Mouse (Mus musculus) hematopoietic stem cell, adult 5-6 weeks (primary cell): Measurements from ENCODE around the gene Nipal3. TPM values are rescaled to one million over a fixed set of nuclear protein-coding genes. Genes with fewer than 3 reads are reported as not detected.

Experiments used
- ATAC-seq, 2 experiments: fragments of 125-278 bp in 1 of 2; replicated peaks in 1 of 2; 2 replicates each; pipeline ENCODE4 v1.8.0; 2016 to 2017; ENCODE audit warnings: inconsistent platforms in 2 of 2, mild to moderate bottlenecking in 2 of 2, moderate number of reproducible peaks in 2 of 2, low read depth in 1 of 2, moderate TSS enrichment in 1 of 2; ENCODE audit not compliant: low FRiP score in 2 of 2, poor library complexity in 2 of 2, severe bottlenecking in 2 of 2, insufficient read depth in 1 of 2, low TSS enrichment in 1 of 2
- total RNA-seq: library from RNA; stranded (forward); fragments of 172-1452, 232-1000 nt; gene quantifications from 2 replicates; pipeline ENCODE4 v1.2.3, GENCODE M21; 2017

Nipal3 gene
- total RNA-seq = 20.1 and 37.6 TPM in 2 replicates

DNA sequence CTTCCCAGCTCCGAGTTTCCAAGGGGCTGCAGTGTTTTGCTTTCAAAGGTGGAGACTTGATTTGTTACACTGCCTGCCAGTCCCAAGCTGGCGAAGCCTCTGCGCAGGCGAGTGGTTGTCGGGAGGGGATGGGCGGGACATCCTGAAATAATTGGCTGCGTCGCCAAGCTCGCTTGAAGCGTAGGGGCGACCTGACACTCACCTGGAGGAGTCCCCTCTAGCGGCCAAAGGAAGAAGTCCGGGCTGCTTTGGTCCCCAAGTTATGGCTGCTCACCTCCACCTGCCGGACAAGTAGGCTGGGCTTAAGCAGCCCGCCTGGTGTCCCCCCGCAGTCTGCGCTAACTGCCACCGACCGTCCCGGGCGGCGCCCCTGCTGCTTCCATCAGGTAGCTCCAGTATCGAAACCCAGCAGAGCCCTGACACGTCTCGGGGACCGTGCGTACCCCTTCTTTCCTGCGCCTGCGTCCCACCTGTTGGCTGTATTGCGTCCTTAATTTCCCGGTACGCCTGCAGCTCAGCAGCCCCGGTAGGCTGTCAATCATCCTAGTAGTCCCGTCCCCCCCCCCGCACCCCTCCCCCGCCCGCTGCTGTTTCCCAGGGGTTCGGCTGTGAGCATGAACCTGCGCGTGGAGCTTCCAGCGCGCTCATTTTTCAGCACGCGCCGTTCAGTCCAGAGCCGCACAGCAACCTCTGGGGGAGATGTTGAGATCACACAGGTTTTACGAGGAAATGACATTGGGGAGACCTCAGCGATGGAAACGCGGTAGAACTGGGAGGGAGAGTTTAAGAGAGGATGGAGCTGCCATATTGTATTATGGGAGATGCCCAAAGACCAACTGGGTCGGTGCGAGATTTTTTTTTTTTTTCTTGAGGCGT lies at the start of gene Nipal3, which contains the start of gene Stpg1:
Gene Nipal3 (minus strand): TSS at position 518 of the 876 bp plus-strand sequence.
Gene Stpg1 (plus strand): TSS at position 270 of the 876 bp plus-strand sequence.
- peak; percentile 97 to 98 for ATAC-seq

DNA sequence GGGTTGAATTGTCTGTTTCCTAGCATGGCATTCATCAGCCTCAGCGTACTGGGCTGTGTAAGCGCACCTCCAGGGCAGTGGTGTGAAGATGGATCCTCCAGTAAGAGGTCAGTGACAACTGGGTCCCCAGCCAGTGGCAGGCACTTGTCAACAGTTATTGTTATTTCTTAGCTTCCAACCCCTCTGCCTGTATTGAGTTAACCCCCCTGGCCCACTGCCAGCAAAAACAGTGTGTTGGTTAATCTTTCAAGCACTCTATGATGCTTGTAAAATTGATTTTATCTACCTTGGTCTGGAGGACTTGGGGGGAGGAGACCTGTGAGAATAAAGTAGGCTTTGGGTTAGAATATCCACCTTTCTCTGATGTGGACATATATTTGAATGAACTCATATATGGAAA lies 49.4 kb upstream of the Nipal3 start:
- ATAC-seq = no peak

DNA sequence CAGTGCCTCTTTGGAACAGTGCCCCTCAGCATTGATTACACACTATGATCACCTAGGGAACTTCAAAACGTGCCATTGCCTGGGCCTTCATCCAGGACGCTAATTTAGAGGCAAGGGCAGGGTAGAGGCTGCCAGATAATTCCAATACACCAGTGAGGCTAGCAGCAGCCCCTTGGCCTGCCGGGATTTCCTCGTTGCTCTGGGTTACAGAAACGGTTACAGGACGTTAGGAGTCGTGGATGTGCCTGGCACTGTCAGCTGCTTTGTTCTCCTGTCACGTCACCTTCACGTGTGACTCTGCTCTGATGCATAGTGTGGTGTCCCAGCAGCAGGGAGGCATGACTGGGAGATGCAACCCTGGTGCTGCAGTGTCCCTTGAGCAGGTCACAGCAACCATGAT lies 45.2 kb upstream of the Nipal3 start:
- ATAC-seq = no peak

DNA sequence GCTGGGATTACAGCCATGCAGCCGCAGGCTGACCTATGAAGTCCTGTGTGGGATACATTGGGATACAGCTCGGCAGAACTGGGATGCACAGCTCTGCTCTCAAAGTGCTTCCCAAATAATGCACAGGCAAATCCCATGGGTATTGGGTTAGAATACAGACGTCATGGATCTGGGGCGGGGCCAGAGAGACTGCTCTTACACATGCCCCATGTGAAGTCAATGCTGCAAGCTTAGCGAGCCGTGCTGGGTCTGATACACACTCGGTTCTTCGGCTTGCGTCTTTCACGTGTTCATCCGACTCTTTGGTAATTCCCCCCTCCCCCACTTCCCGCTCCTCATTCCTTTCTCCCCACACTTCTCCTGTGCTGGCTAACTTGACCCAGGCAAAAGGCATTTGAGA lies 44.2 kb upstream of the Nipal3 start:
- no peak for ATAC-seq

DNA sequence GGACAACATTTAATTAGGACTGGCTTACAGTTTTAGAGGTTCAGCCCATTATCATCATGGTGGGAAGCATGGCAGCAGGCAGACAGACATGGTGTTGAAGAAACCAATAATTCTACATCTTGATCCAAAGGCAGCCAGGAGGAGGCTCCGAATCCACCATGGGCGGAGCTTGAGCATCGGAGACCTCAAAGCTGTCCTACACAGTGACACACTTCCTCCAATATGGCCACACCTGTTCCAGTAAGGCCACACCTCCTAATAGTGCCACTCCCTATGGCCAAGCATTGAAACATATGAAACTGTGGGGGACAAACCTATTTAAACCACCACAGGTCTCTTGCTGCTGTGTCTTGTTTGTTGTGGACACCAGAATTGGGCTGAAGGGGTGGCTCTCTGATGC lies 40.2 kb upstream of the Nipal3 start:
- no peak for ATAC-seq

DNA sequence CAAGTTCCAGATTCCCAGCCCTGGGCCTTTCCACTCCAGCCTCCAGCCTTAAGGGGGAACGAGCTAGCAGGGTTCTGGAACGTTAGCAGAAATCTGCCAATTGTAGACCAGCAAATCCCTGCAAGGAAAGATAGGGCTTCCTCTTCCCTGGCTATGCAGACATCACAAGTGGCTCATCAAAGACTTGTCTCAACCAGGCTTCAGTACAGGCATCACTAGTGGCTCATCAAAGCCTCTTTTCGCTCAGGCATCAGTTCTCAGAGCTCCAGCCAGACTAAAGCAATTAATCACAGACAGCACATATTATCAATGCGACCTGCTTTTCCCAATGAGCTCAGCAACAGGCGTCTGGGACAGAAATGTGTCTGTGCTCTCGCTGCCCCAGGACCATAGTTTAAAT lies 38.2 kb upstream of the Nipal3 start:
- ATAC-seq = no peak

DNA sequence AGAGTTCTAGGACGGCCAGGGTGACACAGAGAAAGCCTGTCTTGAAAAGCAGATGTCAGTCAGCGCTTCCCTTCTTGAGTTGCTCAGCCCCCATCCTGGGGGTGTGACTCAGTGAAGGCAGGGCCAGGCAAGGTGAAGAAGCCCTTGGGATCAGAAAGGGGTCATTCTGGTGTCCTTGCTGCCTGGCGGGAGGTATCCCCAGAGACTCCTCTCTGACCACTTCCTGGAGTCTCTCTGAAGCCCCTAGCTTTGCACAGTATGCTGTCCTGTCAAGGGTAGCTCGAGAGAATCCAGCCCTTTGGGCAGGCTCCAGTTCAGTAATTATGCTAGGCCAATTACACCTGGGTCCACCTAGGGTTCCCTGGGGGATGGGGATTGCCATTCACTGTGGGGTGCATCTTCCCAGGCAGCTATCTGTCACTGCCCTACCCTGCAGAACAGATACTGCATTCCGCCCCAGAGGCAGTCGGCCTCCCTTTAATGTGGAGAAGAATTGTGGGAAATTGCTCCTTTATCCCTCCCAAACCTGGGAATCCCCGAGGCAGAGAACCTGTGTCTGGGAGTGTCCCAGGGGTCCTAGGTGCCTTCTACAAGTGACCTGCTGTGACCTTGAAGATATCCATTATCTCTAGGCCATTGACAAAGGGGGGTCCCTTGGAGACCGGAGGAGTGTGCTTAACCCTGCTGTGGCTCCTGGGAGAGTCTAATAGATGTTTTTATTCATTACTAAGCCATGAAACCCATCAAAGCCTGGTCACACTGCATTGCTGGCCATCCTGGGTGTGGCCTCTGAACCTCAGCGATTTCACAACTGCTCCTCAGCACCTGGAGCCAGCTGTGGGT lies 37.2 kb upstream of the Nipal3 start:
- ATAC-seq = no peak

DNA sequence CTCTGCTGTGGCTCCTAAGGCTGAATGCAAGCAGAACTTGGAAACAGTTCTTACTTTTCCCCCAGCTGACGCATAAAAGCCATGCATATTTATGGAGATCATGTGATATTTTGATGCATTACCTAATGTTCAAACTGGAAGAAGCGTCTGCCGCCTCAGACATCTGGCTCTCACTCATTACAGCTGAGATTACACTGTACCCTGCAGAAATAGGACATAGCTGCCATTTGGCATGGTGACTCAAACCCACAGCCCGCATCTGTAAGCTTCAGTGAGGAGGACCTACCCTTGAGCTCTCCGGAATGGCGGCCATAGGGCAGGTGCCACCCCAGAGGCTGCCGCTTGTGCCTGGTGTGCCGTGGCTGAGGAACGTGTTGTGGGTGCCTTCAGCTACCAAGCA lies 36.4 kb upstream of the Nipal3 start:
- ATAC-seq = no peak

DNA sequence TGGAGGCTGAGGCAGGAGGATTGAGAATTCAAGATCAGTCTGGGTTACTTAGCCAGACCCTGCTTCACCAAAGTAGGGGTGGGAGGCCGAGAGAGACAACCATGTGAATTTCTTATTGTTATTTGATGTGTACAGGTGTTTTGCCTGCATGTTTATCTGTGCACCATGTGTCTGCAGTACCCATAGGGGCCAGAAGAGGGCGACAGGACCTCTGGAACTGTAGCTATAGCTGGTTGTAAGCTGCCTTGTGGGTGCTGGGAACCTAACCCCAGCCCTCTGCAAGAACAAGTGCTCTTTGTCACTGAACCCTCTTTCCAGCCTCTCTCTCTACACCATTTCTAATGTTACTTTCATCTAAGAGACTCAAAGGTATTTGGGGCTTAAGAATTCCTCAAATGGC lies 35.4 kb upstream of the Nipal3 start:
- no peak for ATAC-seq

DNA sequence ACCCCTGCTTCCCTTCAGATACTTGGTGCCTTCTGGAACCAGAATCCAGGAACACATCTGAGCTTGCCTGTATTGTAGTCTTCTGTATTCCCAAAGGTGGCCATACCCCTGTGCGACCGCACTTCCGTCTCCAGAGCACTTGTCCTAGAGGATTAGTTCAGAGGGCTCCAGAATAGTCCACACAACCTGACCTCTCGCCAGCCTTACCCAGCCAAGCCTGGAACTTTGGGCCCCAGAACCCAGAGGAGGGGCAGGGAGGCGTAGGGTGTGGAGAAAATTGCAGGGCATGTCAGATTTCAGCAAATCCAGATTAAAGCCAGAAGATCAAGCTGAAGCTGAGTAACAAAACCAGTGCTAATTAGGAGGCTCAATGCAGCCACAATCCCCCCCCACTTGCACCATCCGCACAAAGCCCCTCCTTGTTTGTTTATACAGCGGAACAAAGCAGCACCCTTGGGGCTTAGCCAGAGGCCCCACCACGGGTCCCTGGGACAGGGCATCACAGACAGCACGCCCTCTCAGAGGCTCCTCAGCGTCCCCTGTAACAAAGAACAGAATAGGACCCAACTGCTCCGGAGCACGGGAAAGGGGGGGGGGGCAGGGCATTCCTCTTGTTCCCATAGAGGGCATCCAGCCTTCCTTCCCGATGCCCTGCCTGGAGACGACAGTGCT lies 31.3 kb upstream of the Nipal3 start:
- ATAC-seq = no peak

DNA sequence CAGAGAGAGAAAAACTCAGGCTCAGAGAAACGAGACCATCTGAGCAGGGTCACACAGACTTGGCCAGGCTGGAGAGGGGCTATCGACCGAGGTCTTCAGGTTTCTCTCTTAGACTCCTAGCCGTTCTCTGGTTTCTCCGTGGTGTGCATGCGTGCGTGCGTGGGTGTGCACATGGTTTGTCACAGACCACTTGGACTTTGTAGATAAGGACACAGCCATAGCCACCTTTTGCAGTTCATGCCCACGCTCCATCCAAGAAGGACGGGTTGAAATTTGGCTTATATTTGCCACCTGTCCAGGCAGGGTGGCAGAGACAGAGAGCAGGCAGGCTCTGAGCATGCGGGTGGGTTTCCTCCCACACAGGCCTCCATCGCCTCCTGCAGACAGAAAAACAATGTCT lies 30.2 kb upstream of the Nipal3 start:
- no peak for ATAC-seq

DNA sequence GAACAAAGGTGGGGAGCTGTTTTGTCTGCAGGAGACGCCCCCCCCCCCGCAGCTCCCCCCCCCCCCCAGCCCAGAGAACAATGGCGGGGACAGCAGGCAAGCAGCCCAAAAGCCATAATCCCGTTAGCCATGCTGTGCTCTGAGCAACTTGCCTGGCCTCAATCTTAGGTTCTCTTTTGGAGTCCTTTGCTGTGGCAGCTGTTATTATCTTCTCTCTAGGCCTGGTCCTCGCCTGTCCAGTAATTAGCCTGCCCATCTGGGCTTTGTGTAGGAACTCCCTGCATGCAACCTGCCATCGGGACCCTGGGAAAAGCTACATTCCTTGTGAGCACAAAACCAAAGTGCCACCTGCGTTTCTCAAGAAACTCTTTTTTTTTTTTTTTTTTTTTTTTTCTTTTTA lies 29.1 kb upstream of the Nipal3 start:
- ATAC-seq = no peak

DNA sequence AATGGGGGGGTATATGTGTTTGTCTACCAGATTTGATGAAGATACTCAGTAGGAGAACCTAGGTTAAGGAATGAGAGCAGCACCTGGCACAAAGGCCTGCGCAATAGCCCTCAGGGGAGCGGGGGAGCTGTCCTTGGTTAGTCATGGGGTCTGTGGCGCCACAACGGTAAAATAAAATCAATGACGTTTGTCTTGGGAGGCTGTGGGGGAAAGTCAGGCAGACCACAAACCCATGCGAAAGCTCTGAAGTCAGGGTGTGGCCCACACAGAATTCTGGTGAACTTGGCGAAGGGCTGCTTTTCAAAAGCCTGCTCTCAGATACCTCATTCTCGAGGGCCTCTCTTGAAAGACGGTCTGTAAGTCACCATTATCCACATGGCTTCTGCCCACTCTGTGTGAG lies 25.6 kb upstream of the Nipal3 start:
- no peak for ATAC-seq

DNA sequence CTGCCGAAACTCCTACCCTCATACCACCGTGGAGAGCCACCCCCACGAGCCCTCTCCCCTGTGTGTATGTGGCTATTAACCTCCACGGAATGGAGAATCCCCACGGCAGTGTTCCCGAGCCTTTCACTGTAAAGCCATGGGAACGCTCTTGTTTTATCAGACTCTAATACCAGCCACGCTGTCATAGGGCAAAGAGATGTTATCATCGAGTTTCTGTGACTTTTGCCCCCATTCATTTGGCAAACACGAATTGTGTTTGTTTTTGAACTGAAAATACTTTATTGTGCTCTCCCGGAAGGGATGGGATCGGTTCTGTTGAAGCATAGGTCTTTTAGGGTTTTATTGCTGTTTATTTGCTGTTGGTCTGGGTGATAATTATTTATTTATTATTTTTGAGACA lies 23.3 kb upstream of the Nipal3 start:
- ATAC-seq = no peak

DNA sequence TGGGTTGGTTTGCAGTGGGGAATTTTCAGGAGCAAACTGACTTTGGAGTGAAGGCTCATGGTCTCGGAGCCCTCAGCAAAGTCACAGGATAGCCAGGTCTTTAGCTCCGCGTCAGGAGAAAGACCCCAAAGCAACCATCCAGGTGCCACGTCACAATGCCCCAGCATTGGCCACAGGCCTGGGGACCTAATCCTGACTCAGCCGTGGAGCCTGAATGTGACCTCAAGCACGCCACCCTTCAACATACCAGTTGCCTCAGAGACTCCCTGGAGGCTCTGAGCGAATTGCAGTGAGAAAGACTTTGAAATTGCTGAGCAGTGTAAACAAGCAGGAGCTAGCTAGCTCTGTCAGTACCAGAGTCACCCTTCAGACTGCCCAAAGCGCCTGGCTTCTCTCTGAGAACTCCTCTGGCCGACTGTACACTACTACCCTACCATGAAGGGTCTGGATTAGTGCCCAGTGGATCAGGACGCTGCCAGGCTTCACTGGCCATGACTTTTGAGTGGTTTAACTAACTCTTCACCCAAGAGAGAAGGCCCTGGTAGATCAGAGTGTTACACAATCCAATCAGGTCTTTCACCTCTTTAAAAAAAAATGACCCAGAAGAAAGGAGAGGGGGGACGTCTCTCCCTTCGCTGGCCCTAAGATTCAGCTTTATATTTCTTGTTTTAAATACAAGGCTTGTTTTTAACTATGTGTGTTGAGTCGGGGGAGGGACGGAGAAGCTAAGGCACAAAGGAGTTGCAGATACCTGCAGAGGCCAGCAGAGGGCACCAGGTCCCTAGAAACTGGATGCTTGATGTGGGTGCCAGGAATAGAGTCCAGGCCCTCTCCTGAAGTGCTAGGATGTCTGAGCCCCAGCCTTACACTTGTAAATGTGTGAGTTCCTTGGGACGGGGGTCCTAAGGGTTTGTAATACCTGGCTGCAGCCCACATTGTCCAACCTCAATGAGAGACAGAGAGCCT lies 21.8 kb upstream of the Nipal3 start:
- ATAC-seq = 0 out of 4 replicates have a peak, but pooled peaks of 1 of the 2 experiments have one; percentile 47

DNA sequence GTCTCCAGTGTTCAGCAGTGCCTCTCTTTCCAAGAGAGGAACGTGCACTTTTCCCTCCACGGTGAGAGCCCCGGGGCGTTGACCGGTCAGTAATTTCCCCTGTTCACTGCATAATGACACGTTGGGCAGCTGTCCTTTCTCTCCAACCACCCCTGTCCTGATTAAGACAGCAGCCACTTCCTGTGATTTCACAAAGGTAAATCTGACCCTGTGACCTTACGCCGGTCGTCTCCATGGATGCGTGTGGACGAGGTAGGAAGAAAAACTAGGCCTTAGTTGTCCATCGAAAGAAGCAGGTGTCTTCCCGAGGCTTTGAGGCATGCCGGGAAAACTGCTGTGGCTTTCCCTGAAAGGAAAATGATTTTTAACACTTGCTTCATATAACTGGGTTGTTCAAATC lies 20.1 kb upstream of the Nipal3 start:
- no peak for ATAC-seq

DNA sequence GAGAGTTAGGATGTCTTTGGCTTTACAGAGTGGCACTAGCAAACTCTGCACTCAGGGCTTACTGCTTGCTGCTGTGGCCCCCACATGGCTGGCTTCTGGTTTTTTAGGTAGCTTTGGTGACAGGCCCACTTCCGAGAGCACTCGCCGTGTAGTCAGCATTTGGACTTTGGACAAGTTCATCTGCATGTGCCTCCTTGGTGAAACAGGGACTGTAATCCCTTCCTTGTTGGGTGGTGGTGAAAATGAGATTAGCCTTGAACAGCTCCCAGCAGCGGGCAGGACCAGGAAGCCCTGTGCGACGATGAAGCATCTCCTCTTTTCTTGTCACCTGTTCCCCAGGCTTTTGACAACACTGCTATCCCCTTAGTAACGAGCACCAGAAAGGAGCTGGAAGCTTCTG lies 19.0 kb upstream of the Nipal3 start:
- ATAC-seq = no peak
